Mouse (Mus musculus) hindbrain, embryonic 13.5 days (tissue): ENCODE measurements at regions not wholly inside any gene's neighbourhood (a gene's known extent, or its start where the extent isn't known, plus 50 kb on each side); places are given as distances from the start of the nearest gene placed in this dataset.

Source experiments
- ATAC-seq: fragments of 200-750 bp; cut with Nextera tagmentation; 2 replicates; pipeline ENCODE4 v1.8.0; 2017; ENCODE audit warnings: moderate TSS enrichment; ENCODE audit not compliant: low FRiP score
- H3K27ac ChIP-seq: fragments of 300-500 bp; sonication (generic); 2 replicates; pipeline ENCODE4 v1.5.1; 2015; ENCODE audit warnings: inconsistent platforms, mild to moderate bottlenecking, moderate library complexity
- H3K27me3 ChIP-seq: fragments of 300-500 bp; sonication (generic); 2 replicates; pipeline ENCODE4 v1.6.1; 2015; ENCODE audit warnings: mild to moderate bottlenecking, inconsistent platforms
- H3K36me3 ChIP-seq: fragments of 300-500 bp; sonication (generic); 2 replicates; pipeline ENCODE4 v1.6.1; 2015; ENCODE audit warnings: mild to moderate bottlenecking, inconsistent platforms
- H3K4me1 ChIP-seq: fragments of 300-500 bp; sonication (generic); replicated peaks from 2 replicates; pipeline ENCODE4 v1.6.1; 2015; ENCODE audit warnings: inconsistent platforms
- H3K4me2 ChIP-seq: fragments of 300-500 bp; sonication (generic); 2 replicates; pipeline ENCODE4 v1.6.1; 2015; ENCODE audit warnings: inconsistent platforms, mild to moderate bottlenecking, moderate library complexity
- H3K4me3 ChIP-seq: fragments of 300-500 bp; sonication (generic); 2 replicates; pipeline ENCODE4 v1.5.1; 2015; ENCODE audit warnings: mild to moderate bottlenecking, inconsistent platforms
- H3K9ac ChIP-seq: fragments of 300-500 bp; sonication (generic); 2 replicates; pipeline ENCODE4 v1.6.1; 2015; ENCODE audit warnings: mild to moderate bottlenecking, inconsistent platforms
- H3K9me3 ChIP-seq: fragments of 300-500 bp; sonication (generic); 2 replicates; pipeline ENCODE4 v1.6.1; 2016; ENCODE audit warnings: inconsistent platforms
- WGBS: fragments of 180-500 bp; shearing (Covaris S2); methylation state at CpG from one replicate; pipeline ENCODE4 v1.1.7; 2015; 5-methylcytosine and 5-hydroxymethylcytosine counted together

DNA sequence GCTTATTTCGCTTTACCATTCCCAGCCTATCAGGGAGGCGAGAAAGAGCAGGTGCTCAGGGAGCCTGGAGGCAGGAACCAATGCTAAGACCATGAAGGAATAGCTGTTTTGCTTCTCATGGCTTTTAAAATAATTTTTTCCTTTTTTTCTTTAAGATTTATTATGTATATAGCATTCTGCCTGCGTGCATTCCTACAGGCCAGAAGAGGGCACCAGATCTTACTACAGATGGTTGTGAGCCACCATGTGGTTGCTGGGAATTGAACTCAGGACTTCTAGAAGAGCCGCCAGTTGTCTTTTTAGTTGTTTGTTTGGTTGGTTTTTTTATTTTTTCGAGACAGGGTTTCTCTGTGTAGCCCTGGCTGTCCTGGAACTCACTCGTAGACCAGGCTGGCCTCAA lies 113.6 kb upstream of the Armc2 start:
- Histone ChIP-seq H3K4me2 (no peak overlapping the region), H3K9ac (no peak overlapping the region), H3K4me1 (no peaks in the 10 kb centered on the region), H3K9me3 (peaks cover 2% of the 10 kb centered on the region; the same call in 1 of the 2 replicates), H3K27ac (no peak overlapping the region), H3K27me3 (no peaks in the 10 kb centered on the region), H3K36me3 (no peaks in the 10 kb centered on the region), H3K4me3 (no peak overlapping the region)
- 93% methylated on average over 6 of the region's 6 CpGs for WGBS
- no peak for ATAC-seq

DNA sequence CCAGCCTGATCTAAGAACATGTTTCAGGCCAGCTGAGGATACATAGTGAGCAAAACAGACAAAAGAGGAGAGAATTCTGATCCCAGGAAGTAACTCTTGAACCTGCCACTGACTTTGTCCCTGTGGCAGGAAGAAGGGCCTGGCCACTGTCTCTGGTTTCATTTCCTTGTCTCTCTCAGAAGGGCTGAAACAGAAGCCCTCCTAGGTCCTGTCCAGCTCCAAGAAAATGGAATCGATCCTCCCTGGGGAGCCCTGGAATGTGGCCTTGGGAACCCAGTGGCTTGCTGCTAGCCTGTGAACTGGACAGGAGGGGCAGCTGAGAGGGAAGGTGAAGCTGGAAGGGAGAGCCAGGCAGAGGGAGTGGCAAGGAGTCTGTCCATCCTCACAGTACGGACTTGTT lies 113.1 kb upstream of the Armc2 start:
- no peaks in the 10 kb centered on the region for H3K27me3 ChIP-seq
- H3K36me3 ChIP-seq, result no peaks in the 10 kb centered on the region
- no peak for ATAC-seq
- no peak overlapping the region for H3K9ac ChIP-seq
- H3K9me3 ChIP-seq, result peaks cover 2% of the 10 kb centered on the region; the same call in 1 of the 2 replicates
- H3K4me3 ChIP-seq, result no peak overlapping the region
- H3K27ac ChIP-seq, result no peak overlapping the region
- H3K4me2 ChIP-seq, result no peak overlapping the region
- no peaks in the 10 kb centered on the region for H3K4me1 ChIP-seq
- 75% methylated on average over 2 of the region's 2 CpGs for WGBS

DNA sequence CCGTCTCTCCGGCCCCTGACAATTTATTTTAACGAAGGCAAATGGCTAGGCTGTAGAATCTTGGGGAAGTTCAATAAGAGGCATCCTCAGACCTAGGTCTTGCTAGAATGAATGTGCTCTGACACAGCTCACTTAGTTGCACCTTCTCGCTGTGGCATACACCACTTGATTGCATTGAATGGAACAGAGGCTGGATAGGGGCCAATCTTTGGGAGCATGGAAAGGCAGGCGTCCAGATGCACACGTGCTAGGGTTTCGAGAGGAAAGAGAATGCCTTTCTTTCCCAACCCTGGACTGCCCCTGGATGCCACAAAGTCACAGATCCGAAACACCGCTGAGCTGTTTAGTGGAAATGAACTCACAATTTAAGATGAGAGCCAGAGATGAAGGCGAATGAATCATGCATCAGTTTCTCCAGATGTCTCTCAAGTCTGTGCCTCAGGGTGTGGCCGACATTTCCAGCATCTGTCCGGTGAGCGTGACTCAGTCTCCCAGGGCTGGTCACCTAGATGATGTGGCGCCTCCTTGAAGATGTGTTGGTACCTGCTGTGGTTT lies 109.7 kb upstream of the Armc2 start:
- Histone ChIP-seq H3K9ac (no peak overlapping the region), H3K27ac (no peak overlapping the region), H3K36me3 (no peaks in the 10 kb centered on the region), H3K27me3 (no peaks in the 10 kb centered on the region), H3K4me1 (no peaks in the 10 kb centered on the region), H3K9me3 (peaks cover 2% of the 10 kb centered on the region; the same call in 1 of the 2 replicates), H3K4me3 (no peak overlapping the region), H3K4me2 (no peak overlapping the region)
- WGBS, result 94% methylated on average over 14 of the region's 14 CpGs
- no peak for ATAC-seq

DNA sequence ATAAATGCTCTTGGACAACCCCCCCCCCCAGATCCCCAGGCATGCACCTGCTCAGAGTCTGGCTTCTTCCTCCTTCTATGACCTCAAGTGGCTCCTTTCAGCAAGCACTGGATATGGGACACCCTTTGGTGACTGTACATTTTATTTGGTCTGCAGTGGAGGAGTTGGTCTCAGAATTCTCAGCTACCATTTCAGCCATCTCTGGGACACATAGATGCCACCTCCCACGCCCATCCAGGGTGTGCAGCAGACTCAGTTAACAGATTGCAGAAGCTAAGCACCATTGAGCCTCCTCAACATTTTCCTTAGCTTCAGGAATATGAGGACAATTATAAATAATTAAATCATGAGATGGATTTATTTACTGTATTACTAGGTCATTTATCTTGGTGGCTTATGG lies 108.6 kb upstream of the Armc2 start:
- H3K4me2 ChIP-seq, result no peak overlapping the region
- 78% methylated on average over 1 of the region's 1 CpGs for WGBS
- H3K9ac ChIP-seq, result no peak overlapping the region
- no peaks in the 10 kb centered on the region for H3K36me3 ChIP-seq
- no peak overlapping the region for H3K27ac ChIP-seq
- no peaks in the 10 kb centered on the region for H3K27me3 ChIP-seq
- H3K4me3 ChIP-seq, result no peak overlapping the region
- no peaks in the 10 kb centered on the region; the same call in 1 of the 2 replicates for H3K9me3 ChIP-seq
- ATAC-seq, result no peak
- H3K4me1 ChIP-seq, result no peaks in the 10 kb centered on the region

DNA sequence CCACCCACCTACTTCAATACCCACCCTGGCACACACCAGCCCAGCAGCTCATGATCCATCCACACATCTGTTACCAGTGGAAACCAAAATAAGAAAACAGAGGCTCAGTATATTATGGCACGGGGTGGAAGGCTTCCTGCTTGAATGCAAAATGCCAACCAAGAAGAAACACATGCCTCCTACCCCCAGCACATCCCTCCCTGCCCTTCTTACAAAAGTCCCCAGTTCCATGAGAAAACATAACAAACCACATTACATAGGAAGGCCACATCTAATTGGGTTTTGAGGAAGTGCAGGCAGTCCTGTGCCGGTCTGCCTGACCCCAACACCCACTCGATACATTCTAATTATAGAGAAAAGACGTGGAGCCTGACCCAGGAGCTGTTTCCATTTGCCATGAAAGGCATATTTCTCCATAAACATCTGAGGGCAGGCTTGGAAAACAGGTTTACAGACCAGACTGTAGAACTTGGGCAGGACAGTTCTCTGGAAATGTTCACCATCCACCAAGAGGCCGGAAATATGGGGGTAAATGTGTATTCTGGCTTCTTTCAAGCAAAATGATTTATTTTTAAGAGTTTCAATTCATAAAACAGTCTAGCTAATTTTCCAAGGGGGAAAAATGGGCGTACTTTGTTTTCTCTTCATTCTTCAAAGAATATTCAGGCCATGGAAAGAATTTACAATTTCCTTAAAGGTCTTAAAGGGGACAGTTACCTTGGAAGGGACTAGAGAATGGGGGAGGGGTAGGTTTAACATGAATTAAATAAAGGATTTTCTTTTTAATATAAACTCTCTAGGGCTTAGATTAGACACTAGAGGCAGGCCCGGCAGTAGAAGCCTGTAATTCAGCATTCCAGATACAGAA lies 104.8 kb upstream of the Armc2 start:
- H3K9me3 ChIP-seq, result no peaks in the 10 kb centered on the region
- ATAC-seq, result no peak
- H3K27ac ChIP-seq, result no peak overlapping the region
- H3K27me3 ChIP-seq, result no peaks in the 10 kb centered on the region
- peaks cover 5% of the 10 kb centered on the region; the same call in 1 of the 2 replicates for H3K4me1 ChIP-seq
- no peak overlapping the region for H3K9ac ChIP-seq
- no peaks in the 10 kb centered on the region for H3K36me3 ChIP-seq
- 77% methylated on average over 7 of the region's 7 CpGs for WGBS
- H3K4me2 ChIP-seq, result no peak overlapping the region
- no peak overlapping the region for H3K4me3 ChIP-seq

DNA sequence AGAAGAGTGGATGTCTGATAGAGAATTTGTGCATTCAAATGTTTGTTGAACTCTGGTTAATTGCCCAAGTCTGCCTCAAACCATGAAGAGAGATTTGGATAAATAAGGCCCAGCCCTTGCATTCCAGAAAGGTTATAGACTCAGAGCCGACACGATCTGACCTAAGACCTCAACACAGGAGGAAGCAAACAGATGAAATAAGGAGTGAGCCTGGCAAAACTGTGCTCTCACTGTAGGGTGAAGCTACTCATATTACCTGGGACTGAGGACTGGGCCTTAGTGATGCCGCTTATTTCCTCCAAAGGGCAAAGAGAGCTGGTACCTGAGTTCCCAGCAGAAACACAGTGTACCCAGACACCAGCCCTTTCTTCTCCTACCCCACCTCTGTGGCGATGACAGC lies 103.7 kb upstream of the Armc2 start:
- Histone ChIP-seq H3K4me1 (peaks cover 5% of the 10 kb centered on the region; the same call in 1 of the 2 replicates), H3K9me3 (no peaks in the 10 kb centered on the region), H3K4me2 (no peak overlapping the region), H3K9ac (no peak overlapping the region), H3K36me3 (no peaks in the 10 kb centered on the region), H3K27ac (no peak overlapping the region), H3K4me3 (no peak overlapping the region), H3K27me3 (no peaks in the 10 kb centered on the region)
- 87% methylated on average over 4 of the region's 4 CpGs for WGBS
- no peak for ATAC-seq

DNA sequence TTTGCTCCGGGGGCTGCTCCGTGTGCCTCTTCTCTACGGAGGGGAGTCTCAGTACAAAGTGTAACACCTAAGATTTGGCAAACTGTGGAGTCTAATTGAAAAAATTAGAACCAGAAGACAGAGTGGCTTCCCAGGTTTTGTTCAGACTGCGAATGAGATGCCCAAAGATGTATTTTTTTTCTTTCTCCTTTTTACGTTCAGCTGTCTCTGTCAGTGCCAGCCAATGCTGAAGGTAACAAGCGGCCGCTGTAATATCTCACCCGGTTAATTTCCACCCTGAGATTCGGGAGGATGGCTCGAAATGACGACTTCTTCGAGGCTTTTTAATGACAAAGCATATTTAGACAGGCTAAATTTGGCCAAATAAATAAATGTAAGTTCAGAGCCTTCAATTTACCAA lies 101.1 kb upstream of the Armc2 start:
- 77% methylated on average over 12 of the region's 12 CpGs for WGBS
- peaks cover 5% of the 10 kb centered on the region; the same call in 1 of the 2 replicates for H3K4me1 ChIP-seq
- no peak for ATAC-seq
- H3K9me3 ChIP-seq, result no peaks in the 10 kb centered on the region
- H3K27me3 ChIP-seq, result no peaks in the 10 kb centered on the region
- no peak overlapping the region for H3K9ac ChIP-seq
- no peak overlapping the region for H3K4me2 ChIP-seq
- H3K36me3 ChIP-seq, result no peaks in the 10 kb centered on the region
- no peak overlapping the region for H3K4me3 ChIP-seq
- no peak overlapping the region for H3K27ac ChIP-seq

DNA sequence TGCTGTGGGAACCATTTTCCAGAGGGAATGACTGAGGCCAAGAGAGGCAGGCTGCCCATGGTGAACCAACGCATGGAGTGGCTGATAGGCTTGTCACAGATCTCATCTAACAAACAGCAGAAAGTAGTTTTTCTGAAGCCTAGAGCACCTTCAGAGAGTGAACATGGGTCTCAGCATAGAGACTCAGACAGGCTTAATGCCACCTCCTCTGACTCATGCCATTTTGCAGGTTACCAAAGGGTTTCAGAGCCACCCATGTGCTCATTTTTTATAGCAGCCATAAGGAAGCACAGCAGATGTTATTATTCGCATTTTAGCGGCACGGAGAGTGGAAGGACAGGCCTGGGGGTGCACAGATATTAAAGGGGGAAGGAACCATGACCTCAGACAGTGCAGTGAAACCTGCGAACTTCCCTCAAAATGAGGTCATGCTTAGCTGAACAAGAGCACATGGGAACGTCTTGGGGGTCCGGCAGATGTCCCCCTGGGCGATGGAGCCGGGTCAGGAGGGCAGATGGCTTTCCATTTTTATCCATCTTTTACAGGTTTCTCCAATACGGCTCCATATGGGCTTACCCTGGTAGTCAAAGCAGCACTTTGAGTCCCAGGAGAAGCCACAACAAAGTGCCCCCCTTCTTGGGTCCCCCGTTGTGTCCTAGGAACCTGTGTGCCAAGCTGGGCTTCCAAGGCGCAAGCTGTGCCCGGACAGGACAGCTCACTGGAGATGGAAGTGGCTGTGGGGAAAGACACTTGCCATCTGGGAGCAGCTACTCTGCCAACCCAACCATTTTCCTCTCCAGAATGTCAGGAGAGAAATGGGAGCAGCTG lies 100.3 kb upstream of the Armc2 start:
- no peak overlapping the region for H3K27ac ChIP-seq
- WGBS, result 76% methylated on average over 13 of the region's 13 CpGs

DNA sequence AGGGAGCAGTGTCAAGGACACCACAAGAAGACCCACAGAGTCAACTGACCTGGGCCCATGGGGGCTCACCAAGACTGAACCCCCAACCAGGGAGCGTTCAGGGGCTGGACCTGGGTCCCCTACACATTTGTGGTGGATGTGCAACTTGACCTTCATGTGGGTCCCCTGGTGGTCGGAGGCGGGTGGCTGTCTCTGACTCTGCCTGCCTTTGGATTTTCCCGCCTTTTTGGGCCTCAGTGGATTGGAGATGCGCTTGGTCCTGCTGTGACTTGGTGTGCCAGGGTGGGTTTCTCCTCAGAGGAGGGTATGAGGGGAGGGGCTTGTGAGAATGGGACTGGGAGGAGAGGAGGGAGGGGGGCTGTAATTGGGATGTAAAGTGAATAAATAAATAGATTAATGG lies 99.3 kb upstream of the Armc2 start:
- Histone ChIP-seq H3K27ac (no peak overlapping the region), H3K27me3 (no peaks in the 10 kb centered on the region), H3K4me2 (no peak overlapping the region), H3K4me1 (peaks cover 5% of the 10 kb centered on the region; the same call in 1 of the 2 replicates), H3K9me3 (no peaks in the 10 kb centered on the region), H3K36me3 (no peaks in the 10 kb centered on the region), H3K4me3 (no peak overlapping the region), H3K9ac (no peak overlapping the region)
- 90% methylated on average over 5 of the region's 5 CpGs for WGBS
- no peak for ATAC-seq

More for the DNA sequence above, 100.3 kb upstream of the Armc2 start:
- Histone ChIP-seq H3K9me3 (no peaks in the 10 kb centered on the region), H3K36me3 (no peaks in the 10 kb centered on the region), H3K4me2 (no peak overlapping the region), H3K9ac (no peak overlapping the region), H3K27me3 (no peaks in the 10 kb centered on the region), H3K4me3 (no peak overlapping the region), H3K4me1 (peaks cover 5% of the 10 kb centered on the region; the same call in 1 of the 2 replicates)
- ATAC-seq, result no peak

DNA sequence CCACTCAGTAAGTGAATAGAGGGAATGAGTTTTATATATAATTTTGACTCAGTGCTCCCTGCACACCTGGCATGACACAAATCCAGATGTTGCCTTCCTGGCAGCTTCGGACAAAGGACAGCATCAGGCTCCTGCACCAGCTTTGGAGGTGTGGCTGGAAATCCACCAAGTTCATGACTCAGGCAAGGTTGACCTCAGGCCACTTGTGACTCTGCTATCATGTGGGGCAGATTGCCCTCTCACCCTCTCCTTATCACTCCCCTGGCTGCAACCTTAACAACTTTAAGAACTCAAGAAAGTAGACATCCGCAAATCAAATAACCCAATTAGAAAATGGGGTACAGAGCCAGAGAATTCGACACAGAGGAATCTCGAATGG lies 97.7 kb upstream of the Armc2 start:
- Histone ChIP-seq H3K9me3 (no peaks in the 10 kb centered on the region), H3K27me3 (no peaks in the 10 kb centered on the region), H3K4me3 (no peak overlapping the region), H3K36me3 (no peaks in the 10 kb centered on the region), H3K27ac (no peak overlapping the region), H3K9ac (no peak overlapping the region), H3K4me1 (peaks cover 5% of the 10 kb centered on the region; the same call in 1 of the 2 replicates), H3K4me2 (no peak overlapping the region)
- ATAC-seq, result no peak
- 94% methylated on average over 4 of the region's 4 CpGs for WGBS

DNA sequence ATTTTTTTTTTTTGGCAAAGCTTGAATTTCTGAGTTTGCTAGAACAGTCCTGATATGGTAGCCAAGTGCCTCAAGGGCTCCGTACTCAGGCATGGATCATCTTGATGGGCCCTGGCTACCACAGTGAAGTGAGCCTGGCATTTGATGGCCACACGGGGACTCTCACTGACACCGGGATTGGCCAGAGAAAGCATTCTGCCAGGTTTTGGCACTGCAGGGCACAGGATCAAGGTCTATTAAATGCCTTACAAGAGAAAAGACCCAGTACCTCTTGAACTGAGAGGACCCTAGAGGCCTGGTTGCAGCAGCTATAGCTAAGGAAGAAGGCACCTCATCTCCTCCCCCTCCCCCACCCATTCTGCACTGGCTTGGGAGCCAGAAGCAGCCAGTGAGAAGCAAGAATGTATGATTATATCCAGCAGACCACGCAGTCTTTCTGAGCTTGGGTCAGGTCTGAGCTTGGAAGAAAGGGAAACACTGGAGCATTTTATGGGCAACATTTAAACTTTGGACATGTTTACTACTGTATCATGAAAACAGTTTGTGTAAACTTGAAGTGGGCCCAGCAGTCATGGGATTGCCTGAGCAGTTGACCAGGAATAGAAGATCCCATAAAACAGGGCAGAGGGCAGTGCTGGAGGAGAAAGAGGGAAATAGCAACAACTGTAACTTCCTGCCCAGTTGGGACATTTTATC lies 97.1 kb upstream of the Armc2 start:
- H3K4me1 ChIP-seq, result peaks cover 5% of the 10 kb centered on the region; the same call in 1 of the 2 replicates
- H3K9ac ChIP-seq, result no peak overlapping the region
- 82% methylated on average over 4 of the region's 4 CpGs for WGBS
- H3K4me2 ChIP-seq, result no peak overlapping the region
- H3K9me3 ChIP-seq, result no peaks in the 10 kb centered on the region
- H3K27me3 ChIP-seq, result no peaks in the 10 kb centered on the region
- no peak overlapping the region for H3K4me3 ChIP-seq
- no peak overlapping the region for H3K27ac ChIP-seq
- no peaks in the 10 kb centered on the region for H3K36me3 ChIP-seq
- ATAC-seq, result no peak

DNA sequence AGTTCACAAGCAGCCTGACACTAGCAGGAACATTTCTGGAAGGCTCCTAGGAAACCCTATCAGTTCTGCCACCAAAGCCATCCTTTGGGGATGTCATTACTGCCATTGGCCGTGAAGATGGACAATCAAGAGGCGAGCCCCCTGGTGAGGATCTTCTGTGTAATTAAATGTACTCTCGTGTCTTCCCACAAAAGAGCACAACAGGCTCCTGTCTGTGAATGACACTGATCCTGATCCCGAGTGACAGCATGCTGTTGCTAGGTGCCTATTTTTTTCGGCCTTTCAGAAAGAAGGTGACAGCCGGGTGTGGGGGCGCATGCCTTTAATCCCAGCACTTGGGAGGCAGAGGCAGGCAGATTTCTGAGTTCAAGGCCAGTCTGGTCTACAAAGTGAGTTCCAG lies 92.5 kb upstream of the Armc2 start:
- Histone ChIP-seq H3K27me3 (peaks cover 6% of the 10 kb centered on the region; the same call in 1 of the 2 replicates), H3K4me1 (0 out of 2 replicates have a peak, but pooled peaks cover 4% of the 10 kb centered on the region), H3K9ac (no peak overlapping the region), H3K27ac (no peak overlapping the region), H3K36me3 (no peaks in the 10 kb centered on the region), H3K4me2 (no peak overlapping the region), H3K4me3 (no peak overlapping the region), H3K9me3 (no peaks in the 10 kb centered on the region)
- no peak for ATAC-seq
- 48% methylated on average over 7 of the region's 7 CpGs for WGBS
